Mouse (Mus musculus): ENCODE results near the gene Pi4k2b.
"Not testable (repeated sequence)": the region's sequence is repeated elsewhere in the genome, so short reads cannot be mapped to it uniquely, and the experiment has no call there.

The Pi4k2b gene

GRCm38 (mm10) chr5:52776466-52777354 lies 35.3 kb downstream of the Pi4k2b start:
- not testable (repeated sequence) for DNase-seq (ENCODE audit: inconsistent ontology term)

- peak; percentile 86 for DNase-seq (ENCODE audit: inconsistent ontology term)
Observed at GRCm38 (mm10) chr5:52782523-52783250, 41.3 kb downstream of the Pi4k2b start.

GRCm38 (mm10) chr5:52783251-52783620 lies 41.9 kb downstream of the Pi4k2b start:
- no peak for DNase-seq (ENCODE audit: inconsistent ontology term)

- DNase-seq (ENCODE audit: inconsistent ontology term): no peak
Observed at GRCm38 (mm10) chr5:52783957-52784356, 42.6 kb downstream of the Pi4k2b start.

GRCm38 (mm10) chr5:52786556-52787322 lies 45.4 kb downstream of the Pi4k2b start:
- peak; percentile 76 for DNase-seq (ENCODE audit: inconsistent ontology term)

GRCm38 (mm10) chr5:52793230-52793629 lies 51.9 kb downstream of the Pi4k2b start:
- no peak for DNase-seq (ENCODE audit: inconsistent ontology term)

- DNase-seq (ENCODE audit: inconsistent ontology term): peak; percentile 6
Observed at GRCm38 (mm10) chr5:52794109-52794508, 52.7 kb downstream of the Pi4k2b start.

GRCm38 (mm10) chr5:52799274-52799985 lies 58.1 kb downstream of the Pi4k2b start:
- no peak for DNase-seq (ENCODE audit: inconsistent ontology term)

GRCm38 (mm10) chr5:52805801-52806200 lies 64.4 kb downstream of the Pi4k2b start:
- DNase-seq (ENCODE audit: inconsistent ontology term): no peak

- DNase-seq (ENCODE audit: inconsistent ontology term): no peak
Observed at GRCm38 (mm10) chr5:52806349-52806748, 65.0 kb downstream of the Pi4k2b start.

- no peak for DNase-seq (ENCODE audit: inconsistent ontology term)
Observed at GRCm38 (mm10) chr5:52807030-52807429, 65.7 kb downstream of the Pi4k2b start.

GRCm38 (mm10) chr5:52810446-52810845 lies 69.1 kb downstream of the Pi4k2b start:
- no peak for DNase-seq (ENCODE audit: inconsistent ontology term)

GRCm38 (mm10) chr5:52811056-52811455 lies 69.7 kb downstream of the Pi4k2b start:
- DNase-seq (ENCODE audit: inconsistent ontology term): no peak

GRCm38 (mm10) chr5:52812456-52812855 lies 71.1 kb downstream of the Pi4k2b start:
- no peak for DNase-seq (ENCODE audit: inconsistent ontology term)

GRCm38 (mm10) chr5:52813312-52813711 lies 71.9 kb downstream of the Pi4k2b start:
- no peak for DNase-seq (ENCODE audit: inconsistent ontology term)

- DNase-seq (ENCODE audit: inconsistent ontology term): no peak
Observed at GRCm38 (mm10) chr5:52818676-52819075, 77.3 kb downstream of the Pi4k2b start.
